Mouse (Mus musculus) monocyte, adult 5-6 weeks (primary cell): Measurements from ENCODE around the gene Hlcs. TPM values are rescaled to one million over a fixed set of nuclear protein-coding genes. Genes with fewer than 3 reads are reported as not detected.
"Not testable (repeated sequence)": the region's sequence is repeated elsewhere in the genome, so short reads cannot be mapped to it uniquely, and the experiment has no call there.

Experiments
- ATAC-seq: fragments of 153-309, 156-312 bp; replicated peaks from 2 replicates; pipeline ENCODE4 v1.8.0; 2017; ENCODE audit warnings: mild to moderate bottlenecking; ENCODE audit not compliant: low TSS enrichment, insufficient number of reproducible peaks, severe bottlenecking, poor library complexity, low FRiP score
- total RNA-seq: library from RNA; stranded (forward); fragments of 200-1000, 200-491, 200-594 nt; gene quantifications from 3 replicates; pipeline ENCODE4 v1.2.3, GENCODE M21; 2017

Hlcs gene
- total RNA-seq, result 21.4 to 41.3 TPM (median 32.1 TPM) in 3 replicates

GRCm38 (mm10) chr16:94313229-94314030 is at the start of gene Hlcs:
Hlcs (minus strand) TSS chr16:94313571.
- ATAC-seq, result peak; percentile 76

GRCm38 (mm10) chr16:94362174-94362873 is 49.0 kb upstream of the Hlcs start:
- no peak for ATAC-seq

DNA sequence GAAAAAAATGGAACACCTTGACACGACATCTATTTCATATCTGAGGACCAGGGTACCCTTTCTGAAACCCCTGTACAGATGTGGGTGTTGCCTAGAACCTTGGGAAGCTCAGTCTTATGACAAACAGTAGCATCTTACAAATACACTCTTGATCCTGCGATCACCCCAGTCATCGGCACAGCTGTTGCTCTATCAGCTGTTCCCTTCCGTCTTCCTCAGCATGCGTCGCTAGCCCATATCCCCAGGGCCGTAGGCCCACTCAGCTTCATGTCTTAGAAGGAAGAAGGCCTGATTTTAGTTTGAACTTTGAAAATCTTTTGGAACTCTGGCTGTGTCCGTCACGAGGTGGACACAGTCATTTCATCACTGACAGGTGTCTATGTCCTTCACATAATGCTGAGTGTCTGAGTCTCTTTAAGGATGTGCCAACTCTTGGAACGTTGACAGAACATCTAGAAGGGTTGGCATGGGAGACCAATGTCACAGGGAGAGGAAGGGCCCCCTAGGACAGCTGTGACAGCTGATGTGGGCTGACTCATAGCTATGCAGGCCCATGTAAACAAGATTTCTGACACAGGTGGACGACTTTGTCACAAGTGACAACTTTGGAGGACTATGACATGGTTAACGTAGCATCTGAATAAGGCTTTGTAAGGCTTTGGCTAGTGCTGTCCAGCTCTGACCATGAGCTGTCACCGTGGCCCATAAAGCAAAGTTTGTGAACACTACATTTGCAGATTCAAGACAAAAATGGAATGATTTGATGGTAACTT is 47.4 kb upstream of the Hlcs start:
- ATAC-seq, result no peak

DNA sequence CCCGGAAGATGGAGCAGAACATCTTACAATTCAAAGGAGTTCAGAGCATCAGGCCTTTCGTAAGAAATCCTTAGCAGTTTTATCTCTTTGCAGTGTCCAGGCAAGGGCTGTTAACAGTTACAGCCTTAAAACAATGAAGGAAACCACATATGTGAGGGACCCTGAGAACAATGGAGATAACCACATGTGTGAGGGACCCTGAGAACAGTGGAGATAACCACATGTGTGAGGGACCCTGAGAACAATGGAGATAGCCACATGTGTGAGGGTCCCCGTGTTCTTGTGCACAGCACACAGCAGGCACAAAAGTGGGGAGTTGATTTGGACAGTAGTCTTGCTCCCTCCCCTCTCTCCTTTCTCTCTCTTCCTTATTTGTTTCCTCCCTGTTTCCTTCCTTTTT is 44.7 kb upstream of the Hlcs start:
- ATAC-seq, result no peak

- no peak for ATAC-seq
These were observed 43.6 kb upstream of the Hlcs start for GRCm38 (mm10) chr16:94356776-94357494.

DNA sequence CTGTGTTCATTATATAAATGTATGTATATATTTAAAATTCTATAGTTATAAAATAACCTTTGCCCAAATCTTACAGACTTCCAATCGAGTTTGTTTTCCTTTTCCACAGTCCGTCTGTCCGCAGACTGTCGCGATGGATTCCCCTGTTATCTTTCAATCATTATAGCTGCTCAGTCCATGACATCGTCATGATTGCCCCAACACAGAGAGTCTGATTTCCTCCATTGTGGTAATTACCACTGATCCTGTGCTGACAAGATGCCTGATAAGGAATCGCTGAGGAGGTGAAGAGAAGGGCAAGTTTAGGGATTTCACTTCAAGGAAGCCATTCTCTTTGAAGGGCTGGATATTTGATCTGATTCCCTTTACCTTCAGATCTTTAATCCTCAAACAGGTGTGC is 42.7 kb upstream of the Hlcs start:
- no peak for ATAC-seq

DNA sequence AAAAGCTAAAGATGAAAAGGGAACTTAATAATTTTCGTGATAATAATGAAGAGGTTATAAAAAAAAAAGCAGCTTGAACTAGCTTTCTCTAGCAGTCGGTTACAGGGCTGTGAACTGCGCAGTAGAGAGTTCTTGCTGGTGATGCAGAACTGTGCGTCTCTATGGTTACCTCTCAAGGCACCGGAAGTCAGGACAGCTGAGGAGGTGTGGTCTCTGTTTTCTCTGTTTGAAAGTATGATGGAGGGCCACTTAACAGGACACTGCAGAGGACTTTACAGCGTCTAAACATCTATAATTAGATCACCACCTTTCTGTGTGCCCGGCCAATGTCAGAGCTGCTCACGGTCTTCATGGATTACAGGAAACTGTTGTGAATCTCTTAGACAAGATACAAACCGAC is 41.1 kb upstream of the Hlcs start:
- 0 out of 2 replicates have a peak, but pooled peaks have one; percentile 61 for ATAC-seq

- no peak for ATAC-seq
These were observed 36.9 kb upstream of the Hlcs start for GRCm38 (mm10) chr16:94350287-94350677.

- ATAC-seq, result no peak
These were observed 36.4 kb upstream of the Hlcs start for GRCm38 (mm10) chr16:94349588-94350286.

DNA sequence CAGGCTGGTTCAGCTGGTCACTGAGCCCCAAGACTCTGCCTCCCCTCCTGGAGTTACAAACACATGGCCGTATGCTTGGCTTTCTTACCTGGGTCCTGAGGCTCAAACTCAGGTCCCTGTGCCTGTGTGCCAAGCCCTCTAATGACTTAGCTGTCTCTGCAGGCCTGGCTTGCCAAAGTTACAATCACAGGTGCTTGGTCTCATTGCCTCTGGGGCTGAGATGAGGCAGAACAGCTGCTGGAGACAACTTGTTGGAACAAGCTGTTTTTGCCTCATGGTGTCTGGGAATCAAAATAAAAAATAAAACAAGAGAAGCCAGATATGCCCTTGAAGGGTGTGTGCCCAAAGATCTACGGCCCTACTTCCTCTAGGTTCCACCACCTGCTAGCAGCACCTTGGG is 35.4 kb upstream of the Hlcs start:
- no peak for ATAC-seq

- no peak for ATAC-seq
These were observed 33.8 kb upstream of the Hlcs start for GRCm38 (mm10) chr16:94347080-94347731.

DNA sequence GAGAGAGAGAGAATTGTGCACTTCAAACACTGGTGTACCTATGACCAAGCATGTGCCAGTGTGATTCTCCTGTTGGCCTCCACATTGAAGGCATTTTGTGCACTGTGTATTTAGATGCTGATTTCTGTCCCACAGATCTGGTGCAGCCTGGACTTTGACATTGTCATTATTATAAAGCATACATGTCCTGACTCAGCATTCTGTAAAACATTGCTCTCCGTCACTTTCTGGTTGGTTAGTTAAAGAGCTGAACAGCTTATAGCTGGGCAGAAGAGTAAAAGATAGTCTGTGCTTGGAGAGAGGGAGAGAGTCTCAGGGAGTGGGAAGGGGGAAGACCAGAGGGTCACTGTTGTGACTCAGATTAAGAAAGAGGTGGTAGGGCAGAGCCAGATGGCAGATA is 32.4 kb upstream of the Hlcs start:
- no peak for ATAC-seq

DNA sequence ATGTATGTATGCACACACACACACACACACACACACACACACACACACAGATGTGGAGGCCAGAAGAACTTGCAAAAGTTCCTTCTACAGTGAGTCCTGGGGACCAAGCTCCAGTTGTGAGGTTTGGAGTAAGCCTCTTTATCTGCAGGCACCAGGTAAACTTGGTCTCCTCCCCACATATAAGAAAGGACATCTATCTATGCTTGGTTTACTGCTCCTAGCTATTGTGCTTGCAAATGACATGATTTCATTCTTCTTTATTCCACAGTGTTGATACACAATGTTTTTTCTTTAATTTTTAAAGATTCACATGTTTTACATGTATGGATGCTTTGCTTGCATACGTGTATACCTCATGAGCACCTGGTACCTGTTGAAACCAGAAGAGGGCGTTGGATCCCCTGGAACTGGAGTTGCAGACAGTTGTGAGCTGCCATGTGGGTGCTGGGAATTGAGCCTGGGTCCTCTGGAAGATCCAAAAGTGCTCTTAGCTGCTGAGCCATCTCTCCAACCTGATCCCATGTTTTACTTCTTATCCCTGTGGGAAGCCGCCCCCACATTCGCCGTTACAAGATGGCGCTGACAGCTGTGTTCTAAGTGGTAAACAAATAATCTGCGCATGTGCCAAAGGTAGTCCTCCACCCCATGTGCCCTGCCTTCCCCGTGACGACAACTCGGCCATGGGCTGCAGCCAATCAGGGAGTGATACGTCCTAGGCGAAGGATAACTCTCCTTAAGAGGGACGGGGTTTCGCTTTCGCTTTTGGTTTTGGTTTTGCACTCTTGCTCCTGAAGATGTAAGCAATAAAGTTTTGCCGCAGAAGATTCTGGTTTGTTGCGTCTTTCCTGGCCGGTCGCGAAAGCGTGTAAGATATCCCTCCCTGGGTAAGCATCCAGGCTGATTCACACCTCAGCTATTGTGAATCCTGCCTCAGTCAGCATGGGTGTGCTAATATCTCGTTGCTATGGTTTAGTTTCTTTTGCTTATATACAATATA is 26.1 kb upstream of the Hlcs start:
- ATAC-seq, result not testable (repeated sequence)

DNA sequence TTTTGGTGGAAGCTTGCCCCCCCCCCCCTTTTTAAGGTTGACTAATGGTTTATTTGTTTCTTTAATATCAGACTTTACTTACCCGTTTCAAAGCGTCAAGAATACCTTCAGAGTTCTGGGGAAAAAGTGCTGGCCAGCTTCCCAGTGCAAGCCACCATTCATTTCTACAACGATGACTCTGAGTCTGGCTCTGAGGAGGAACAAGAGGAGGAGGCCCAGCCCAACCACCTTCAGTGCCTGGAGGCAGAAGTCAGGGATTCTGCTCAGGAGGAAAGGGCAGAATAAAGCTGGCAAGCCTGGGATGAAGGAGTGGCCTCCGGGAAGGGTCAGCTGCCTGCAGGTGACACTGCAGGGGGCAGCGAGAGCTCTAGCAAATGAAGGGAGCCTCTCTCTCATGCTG is 22.3 kb upstream of the Hlcs start:
- no peak for ATAC-seq

- peak; percentile 80 for ATAC-seq
These were observed 18.5 kb upstream of the Hlcs start for GRCm38 (mm10) chr16:94331886-94332252.

GRCm38 (mm10) chr16:94331233-94331885 is 18.0 kb upstream of the Hlcs start:
- no peak for ATAC-seq
